Mouse (Mus musculus): Measurements from ENCODE around the gene Cd300ld4. TPM values are rescaled to one million over a fixed set of nuclear protein-coding genes. Genes with fewer than 3 reads are reported as not detected.
"Not testable (repeated sequence)": the region's sequence is repeated elsewhere in the genome, so short reads cannot be mapped to it uniquely, and the experiment has no call there.

Cd300ld4 gene
- polyA plus RNA-seq, 2 experiments: 0.18 TPM; not detected in 1

DNA sequence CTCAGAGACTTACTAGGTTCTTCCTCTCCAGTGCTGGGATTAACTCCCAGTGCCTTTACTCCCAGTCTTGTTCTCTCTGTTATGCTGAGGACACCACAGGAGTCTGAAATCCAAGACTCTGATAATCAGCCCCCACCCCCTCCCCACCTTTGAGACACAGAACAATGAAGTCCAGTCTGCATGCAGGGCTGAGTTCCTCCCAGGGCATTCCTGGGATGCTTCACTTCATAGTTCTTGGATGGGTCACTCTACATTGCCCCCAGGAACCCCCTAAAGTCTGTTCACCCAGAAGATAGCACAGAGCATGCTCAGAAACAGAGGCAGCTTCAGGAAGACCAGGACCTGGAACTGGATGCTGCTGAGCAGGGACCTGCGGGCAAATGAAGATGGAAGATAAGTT, 26.2 kb upstream of the Cd300ld4 start:
- H3K4me2 ChIP-seq (replicated peaks; ENCODE audit: low read depth, low read length, severe bottlenecking): no peak overlapping the region
- no peak for ATAC-seq (ENCODE audit: low FRiP score, low read depth)
- no peaks in the 10 kb centered on the region for H3K4me1 ChIP-seq (ENCODE audit: control insufficient read depth, insufficient read depth, low read length)
- 90% methylated on average over 1 of the region's 1 CpGs for WGBS
- no peaks in the 10 kb centered on the region for H3K27me3 ChIP-seq (ENCODE audit: control insufficient read depth, insufficient read depth, low read length)
- no peak for TF ChIP-seq POLR2A (IDR thresholded peaks at IDR 0.05; ENCODE audit: borderline replicate concordance, extremely low read depth, insufficient read depth, insufficient read length)
- no peak for DNase-seq (ENCODE audit: low spot score)
- no peak overlapping the region for H3K4me3 ChIP-seq (replicated peaks; ENCODE audit: low read length)
- H3K9me3 ChIP-seq (ENCODE audit: control insufficient read depth, low read length): no peaks in the 10 kb centered on the region
- no peak overlapping the region for H3K9ac ChIP-seq (ENCODE audit: low read depth, low read length, severe bottlenecking)
- H3K36me3 ChIP-seq (ENCODE audit: control insufficient read depth, insufficient read depth, low read length): no peaks in the 10 kb centered on the region
- H3K27ac ChIP-seq (replicated peaks; ENCODE audit: low read depth, low read length): no peak overlapping the region

DNA sequence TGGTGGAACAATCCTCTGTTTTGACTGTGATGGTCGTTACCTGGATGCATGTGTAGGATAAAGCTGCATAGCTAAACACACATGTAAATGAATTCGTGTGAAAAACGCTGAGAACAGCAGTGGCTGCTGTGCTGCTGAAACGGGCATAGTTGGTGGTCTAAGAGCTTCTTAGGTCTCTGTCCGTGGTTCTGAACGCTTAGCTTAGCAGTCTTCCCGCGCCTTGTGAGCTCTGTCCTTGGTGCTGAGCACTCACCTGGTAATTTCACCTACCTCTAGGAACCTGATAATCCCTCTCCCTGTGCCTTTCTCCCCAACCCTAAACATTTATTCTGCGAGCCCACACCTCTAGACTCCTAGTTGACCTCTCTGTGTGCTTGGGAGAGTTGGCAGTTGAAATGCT, 25.4 kb upstream of the Cd300ld4 start:
- no peak overlapping the region for H3K4me2 ChIP-seq (replicated peaks; ENCODE audit: low read depth, low read length, severe bottlenecking)
- ATAC-seq (ENCODE audit: low FRiP score, low read depth) (no peak), DNase-seq (ENCODE audit: low spot score) (peak; percentile 94)
- H3K4me1 ChIP-seq (ENCODE audit: control insufficient read depth, insufficient read depth, low read length): no peaks in the 10 kb centered on the region
- H3K4me3 ChIP-seq (replicated peaks; ENCODE audit: low read length): no peak overlapping the region
- no peaks in the 10 kb centered on the region for H3K9me3 ChIP-seq (ENCODE audit: control insufficient read depth, low read length)
- H3K9ac ChIP-seq (ENCODE audit: low read depth, low read length, severe bottlenecking): no peak overlapping the region
- no peak overlapping the region for H3K27ac ChIP-seq (replicated peaks; ENCODE audit: low read depth, low read length)
- TF ChIP-seq POLR2A (IDR thresholded peaks at IDR 0.05; ENCODE audit: borderline replicate concordance, extremely low read depth, insufficient read depth, insufficient read length): no peak
- WGBS: 1% methylated on average over 9 of the region's 9 CpGs
- H3K36me3 ChIP-seq (ENCODE audit: control insufficient read depth, insufficient read depth, low read length): no peaks in the 10 kb centered on the region
- no peaks in the 10 kb centered on the region for H3K27me3 ChIP-seq (ENCODE audit: control insufficient read depth, insufficient read depth, low read length)

DNA sequence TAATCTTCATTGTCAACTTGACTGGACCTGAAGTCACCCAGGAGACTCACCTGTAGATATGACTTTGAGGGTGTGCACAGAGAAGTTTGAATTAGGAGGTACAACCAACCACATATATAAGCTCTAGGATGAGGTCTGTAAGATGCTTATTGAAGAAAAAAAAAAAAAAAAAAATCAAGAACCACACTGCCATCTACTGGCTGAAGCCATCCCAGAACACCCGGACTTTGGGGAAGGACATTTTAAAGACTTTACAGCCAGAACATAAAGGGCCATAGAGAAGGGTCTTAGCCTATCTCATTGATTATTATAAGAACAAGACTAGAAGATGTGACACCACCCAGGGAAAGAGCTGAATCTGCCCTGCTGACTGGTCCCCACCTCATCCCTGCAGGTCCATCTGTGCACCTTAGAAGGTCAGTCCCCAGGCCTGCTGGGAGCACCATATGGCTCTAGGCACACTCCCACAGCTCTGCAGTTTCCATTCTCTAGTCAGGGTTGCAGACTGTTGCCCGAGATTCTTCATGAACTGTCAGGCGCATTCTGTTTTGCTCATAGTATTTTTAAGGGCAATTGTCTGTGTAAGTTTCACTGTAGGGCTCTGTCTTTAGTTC, 22.6 kb upstream of the Cd300ld4 start:
- Histone ChIP-seq H3K27ac (replicated peaks; ENCODE audit: low read depth, low read length) (no peak overlapping the region), H3K4me3 (replicated peaks; ENCODE audit: low read length) (no peak overlapping the region), H3K4me1 (ENCODE audit: control insufficient read depth, insufficient read depth, low read length) (no peaks in the 10 kb centered on the region), H3K9me3 (ENCODE audit: control insufficient read depth, low read length) (no peaks in the 10 kb centered on the region), H3K27me3 (ENCODE audit: control insufficient read depth, insufficient read depth, low read length) (no peaks in the 10 kb centered on the region), H3K36me3 (ENCODE audit: control insufficient read depth, insufficient read depth, low read length) (no peaks in the 10 kb centered on the region), H3K4me2 (replicated peaks; ENCODE audit: low read depth, low read length, severe bottlenecking) (no peak overlapping the region), H3K9ac (ENCODE audit: low read depth, low read length, severe bottlenecking) (no peak overlapping the region)
- DNase-seq (ENCODE audit: low spot score) (no peak), ATAC-seq (ENCODE audit: low FRiP score, low read depth) (no peak)
- 40% methylated on average over 3 of the region's 3 CpGs for WGBS
- TF ChIP-seq POLR2A (IDR thresholded peaks at IDR 0.05; ENCODE audit: borderline replicate concordance, extremely low read depth, insufficient read depth, insufficient read length): no peak

GRCm38 (mm10) chr11:115048259-115048658, 21.4 kb upstream of the Cd300ld4 start, which contains the start of gene Cd300ld3:
Cd300ld3 (minus strand) TSS chr11:115048409.
- no peaks in the 10 kb centered on the region for H3K36me3 ChIP-seq (ENCODE audit: control insufficient read depth, insufficient read depth, low read length)
- no peaks in the 10 kb centered on the region for H3K27me3 ChIP-seq (ENCODE audit: control insufficient read depth, insufficient read depth, low read length)
- no peak for TF ChIP-seq POLR2A (IDR thresholded peaks at IDR 0.05; ENCODE audit: borderline replicate concordance, extremely low read depth, insufficient read depth, insufficient read length)
- H3K4me3 ChIP-seq (replicated peaks; ENCODE audit: low read length): no peak within 1 kb of the TSS
- H3K9ac ChIP-seq (ENCODE audit: low read depth, low read length, severe bottlenecking): no peak within 1 kb of the TSS
- WGBS: 84% methylated on average over 2 of the region's 2 CpGs
- DNase-seq (ENCODE audit: low spot score): no peak
- H3K9me3 ChIP-seq (ENCODE audit: control insufficient read depth, low read length): no peaks in the 10 kb centered on the region
- H3K4me2 ChIP-seq (replicated peaks; ENCODE audit: low read depth, low read length, severe bottlenecking): no peak within 1 kb of the TSS
- no peak within 1 kb of the TSS for H3K27ac ChIP-seq (replicated peaks; ENCODE audit: low read depth, low read length)
- no peaks in the 10 kb centered on the region for H3K4me1 ChIP-seq (ENCODE audit: control insufficient read depth, insufficient read depth, low read length)
- no peak for ATAC-seq (ENCODE audit: low FRiP score, low read depth)

DNA sequence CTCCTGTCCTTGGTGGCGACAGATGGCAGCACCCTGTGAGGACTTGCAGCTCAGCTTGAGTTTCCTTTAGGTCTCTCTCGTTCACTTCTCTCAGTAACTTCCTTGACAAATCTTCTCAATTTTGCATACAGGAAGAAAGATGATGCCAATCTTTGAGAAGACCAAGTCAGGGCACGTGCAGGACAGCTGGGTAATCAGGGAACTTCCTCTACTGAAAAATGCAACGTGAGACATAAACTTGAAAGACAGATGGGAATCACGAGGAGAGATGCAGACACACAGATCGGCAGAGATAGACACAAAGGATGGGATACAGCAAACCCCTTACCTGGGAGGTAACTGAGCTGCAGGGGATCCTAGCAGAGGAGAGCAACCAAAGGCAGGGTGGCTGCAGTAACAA, 10.9 kb upstream of the Cd300ld4 start, which contains the start of gene Cd300ld5:
Cd300ld5 (minus strand) TSS at position 101 of the 400 bp plus-strand sequence.
- not testable (repeated sequence) for H3K4me3 ChIP-seq (replicated peaks; ENCODE audit: low read length); H3K36me3 ChIP-seq (ENCODE audit: control insufficient read depth, insufficient read depth, low read length); H3K9me3 ChIP-seq (ENCODE audit: control insufficient read depth, low read length); H3K9ac ChIP-seq (ENCODE audit: low read depth, low read length, severe bottlenecking); H3K27me3 ChIP-seq (ENCODE audit: control insufficient read depth, insufficient read depth, low read length); DNase-seq (ENCODE audit: low spot score); H3K4me1 ChIP-seq (ENCODE audit: control insufficient read depth, insufficient read depth, low read length); ATAC-seq (ENCODE audit: low FRiP score, low read depth); H3K27ac ChIP-seq (replicated peaks; ENCODE audit: low read depth, low read length); H3K4me2 ChIP-seq (replicated peaks; ENCODE audit: low read depth, low read length, severe bottlenecking)
- WGBS: no CpG with 5 or more reads among the region's 6 CpGs

- DNase-seq (ENCODE audit: low spot score); H3K4me3 ChIP-seq (replicated peaks; ENCODE audit: low read length); H3K36me3 ChIP-seq (ENCODE audit: control insufficient read depth, insufficient read depth, low read length); H3K4me2 ChIP-seq (replicated peaks; ENCODE audit: low read depth, low read length, severe bottlenecking); H3K27ac ChIP-seq (replicated peaks; ENCODE audit: low read depth, low read length); H3K4me1 ChIP-seq (ENCODE audit: control insufficient read depth, insufficient read depth, low read length); ATAC-seq (ENCODE audit: low FRiP score, low read depth); H3K9me3 ChIP-seq (ENCODE audit: control insufficient read depth, low read length); H3K9ac ChIP-seq (ENCODE audit: low read depth, low read length, severe bottlenecking); H3K27me3 ChIP-seq (ENCODE audit: control insufficient read depth, insufficient read depth, low read length): not testable (repeated sequence)
- WGBS: no CpG with 5 or more reads among the region's 7 CpGs
Observed at GRCm38 (mm10) chr11:115016093-115016492, 10.7 kb downstream of the Cd300ld4 start, which contains the start of gene Cd300ld2. Cd300ld2 (minus strand) TSS chr11:115016193.

All from limb, embryonic 14.5 days (tissue).